Mouse (Mus musculus) lung, embryonic 16.5 days (tissue): Measurements from ENCODE around the gene Csf2rb2. TPM values are rescaled to one million over a fixed set of nuclear protein-coding genes. Genes with fewer than 3 reads are reported as not detected.

Source experiments
- ATAC-seq: fragments of 200-750 bp; cut with Nextera tagmentation; 2 replicates; pipeline ENCODE4 v1.8.0; 2017; ENCODE audit warnings: low read depth, mild to moderate bottlenecking, moderate library complexity
- H3K27ac ChIP-seq: fragments of 300-500 bp; sonication (generic); 2 replicates; pipeline ENCODE4 v1.5.1; 2014; ENCODE audit warnings: mild to moderate bottlenecking, control low read depth, low read length
- H3K27me3 ChIP-seq: fragments of 300-500 bp; sonication (generic); 2 replicates; pipeline ENCODE4 v1.6.1; 2014; ENCODE audit warnings: low read depth, low read length, mixed read lengths; ENCODE audit not compliant: control insufficient read depth, insufficient read depth
- H3K36me3 ChIP-seq: fragments of 300-500 bp; sonication (generic); 2 replicates; pipeline ENCODE4 v1.6.1; 2014; ENCODE audit warnings: low read length; ENCODE audit not compliant: control insufficient read depth, insufficient read depth
- H3K4me1 ChIP-seq: fragments of 300-500 bp; sonication (generic); replicated peaks from 2 replicates; pipeline ENCODE4 v1.6.1; 2014; ENCODE audit warnings: low read length, mixed read lengths; ENCODE audit not compliant: control insufficient read depth, insufficient read depth
- H3K4me2 ChIP-seq: fragments of 300-500 bp; sonication (generic); 2 replicates; pipeline ENCODE4 v1.6.1; 2014; ENCODE audit warnings: low read depth, low read length, control low read depth
- H3K4me3 ChIP-seq: fragments of 300-500 bp; sonication (generic); 2 replicates; pipeline ENCODE4 v1.5.1; 2014; ENCODE audit warnings: mild to moderate bottlenecking, low read length, control low read depth
- H3K9ac ChIP-seq: fragments of 300-500 bp; sonication (generic); 2 replicates; pipeline ENCODE4 v1.6.1; 2014; ENCODE audit warnings: low read length, control low read depth
- H3K9me3 ChIP-seq: fragments of 300-500 bp; sonication (generic); 2 replicates; pipeline ENCODE4 v1.6.1; 2016; ENCODE audit warnings: low read length; ENCODE audit not compliant: control insufficient read depth
- WGBS: fragments of 180-500 bp; shearing (Covaris S2); extraction: QIAGEN DNeasy Blood & Tissue Kit; methylation state at CpG from one replicate; pipeline ENCODE4 v1.1.7; 2014; 5-methylcytosine and 5-hydroxymethylcytosine counted together
- polyA plus RNA-seq: library from polyadenylated mRNA; unstranded; fragments of >200 nt; fragmentation: Nextera tagmentation; extraction: Ambion mirVana; gene quantifications from 2 replicates; pipeline ENCODE4 v1.2.1, GENCODE M21; 2015

Gene Csf2rb2
- polyA plus RNA-seq, 1 experiment from 2014 or later, result 0.48 TPM

GRCm38 (mm10) chr15:78246143-78247116 is 59.1 kb downstream of the Csf2rb2 start:
- Histone ChIP-seq H3K4me2 (no peak overlapping the region), H3K27ac (no peak overlapping the region), H3K27me3 (no peaks in the 10 kb centered on the region), H3K4me1 (peaks cover 5% of the 10 kb centered on the region; the same call in 1 of the 2 replicates), H3K4me3 (no peak overlapping the region), H3K9ac (no peak overlapping the region), H3K9me3 (no peaks in the 10 kb centered on the region), H3K36me3 (no peaks in the 10 kb centered on the region)
- ATAC-seq, result peak; percentile 65
- WGBS, result 54% methylated on average over 18 of the region's 18 CpGs

- no peak for ATAC-seq
- no peak within 1 kb of the TSS for H3K9ac ChIP-seq
- no peak within 1 kb of the TSS for H3K4me3 ChIP-seq
- H3K4me2 ChIP-seq, result no peak within 1 kb of the TSS
- no peaks in the 10 kb centered on the region for H3K27me3 ChIP-seq
- no peak within 1 kb of the TSS for H3K27ac ChIP-seq
- peaks cover 5% of the 10 kb centered on the region; the same call in 1 of the 2 replicates for H3K4me1 ChIP-seq
- WGBS, result 59% methylated on average over 7 of the region's 7 CpGs
- no peaks in the 10 kb centered on the region for H3K36me3 ChIP-seq
- H3K9me3 ChIP-seq, result no peaks in the 10 kb centered on the region
These were observed 60.6 kb downstream of the Csf2rb2 start, which contains the start of gene Ncf4 for GRCm38 (mm10) chr15:78244695-78245492. Ncf4 (plus strand) TSS chr15:78244801.

- H3K27me3 ChIP-seq, result no peaks in the 10 kb centered on the region
- WGBS, result 47% methylated on average over 6 of the region's 6 CpGs
- no peaks in the 10 kb centered on the region for H3K36me3 ChIP-seq
- no peak overlapping the region for H3K4me3 ChIP-seq
- H3K27ac ChIP-seq, result no peak overlapping the region
- H3K9me3 ChIP-seq, result no peaks in the 10 kb centered on the region
- H3K9ac ChIP-seq, result no peak overlapping the region
- peak; percentile 27; the same call in 1 of the 2 replicates for ATAC-seq
- H3K4me2 ChIP-seq, result no peak overlapping the region
- H3K4me1 ChIP-seq, result peaks cover 5% of the 10 kb centered on the region; the same call in 1 of the 2 replicates
These were observed 61.7 kb downstream of the Csf2rb2 start for GRCm38 (mm10) chr15:78243774-78244173.

GRCm38 (mm10) chr15:78243061-78243460 is 62.5 kb downstream of the Csf2rb2 start:
- H3K36me3 ChIP-seq, result no peaks in the 10 kb centered on the region
- H3K9ac ChIP-seq, result no peak overlapping the region
- H3K27ac ChIP-seq, result no peak overlapping the region
- WGBS, result 69% methylated on average over 8 of the region's 8 CpGs
- H3K9me3 ChIP-seq, result no peaks in the 10 kb centered on the region
- ATAC-seq, result no peak
- H3K4me1 ChIP-seq, result peaks cover 5% of the 10 kb centered on the region; the same call in 1 of the 2 replicates
- no peak overlapping the region for H3K4me2 ChIP-seq
- no peaks in the 10 kb centered on the region for H3K27me3 ChIP-seq
- no peak overlapping the region for H3K4me3 ChIP-seq

- Histone ChIP-seq H3K4me1 (peaks cover 5% of the 10 kb centered on the region; the same call in 1 of the 2 replicates), H3K27ac (no peak overlapping the region), H3K27me3 (no peaks in the 10 kb centered on the region), H3K36me3 (no peaks in the 10 kb centered on the region), H3K9ac (no peak overlapping the region), H3K4me2 (no peak overlapping the region), H3K9me3 (no peaks in the 10 kb centered on the region), H3K4me3 (no peak overlapping the region)
- WGBS, result 35% methylated on average over 11 of the region's 11 CpGs
- ATAC-seq, result no peak
These were observed 64.2 kb downstream of the Csf2rb2 start for GRCm38 (mm10) chr15:78241335-78241734.

GRCm38 (mm10) chr15:78239956-78240617 is 65.4 kb downstream of the Csf2rb2 start:
- no peak overlapping the region for H3K4me2 ChIP-seq
- no peak overlapping the region for H3K4me3 ChIP-seq
- H3K9me3 ChIP-seq, result no peaks in the 10 kb centered on the region
- H3K9ac ChIP-seq, result no peak overlapping the region
- peaks cover 5% of the 10 kb centered on the region; the same call in 1 of the 2 replicates for H3K4me1 ChIP-seq
- H3K36me3 ChIP-seq, result no peaks in the 10 kb centered on the region
- WGBS, result 49% methylated on average over 14 of the region's 14 CpGs
- no peaks in the 10 kb centered on the region for H3K27me3 ChIP-seq
- no peak overlapping the region for H3K27ac ChIP-seq
- no peak for ATAC-seq

- no peaks in the 10 kb centered on the region for H3K9me3 ChIP-seq
- no peak overlapping the region for H3K9ac ChIP-seq
- H3K4me3 ChIP-seq, result no peak overlapping the region
- H3K4me2 ChIP-seq, result no peak overlapping the region
- H3K27me3 ChIP-seq, result no peaks in the 10 kb centered on the region
- peaks cover 5% of the 10 kb centered on the region; the same call in 1 of the 2 replicates for H3K4me1 ChIP-seq
- no peak overlapping the region for H3K27ac ChIP-seq
- 14% methylated on average over 10 of the region's 10 CpGs for WGBS
- no peaks in the 10 kb centered on the region for H3K36me3 ChIP-seq
- no peak for ATAC-seq
These were observed 66.1 kb downstream of the Csf2rb2 start for GRCm38 (mm10) chr15:78239453-78239852.

GRCm38 (mm10) chr15:78234823-78235509 is 70.6 kb downstream of the Csf2rb2 start:
- Histone ChIP-seq H3K4me1 (peaks cover 4% of the 10 kb centered on the region; the same call in 1 of the 2 replicates), H3K9me3 (no peaks in the 10 kb centered on the region), H3K36me3 (no peaks in the 10 kb centered on the region), H3K27ac (no peak overlapping the region), H3K9ac (no peak overlapping the region), H3K27me3 (no peaks in the 10 kb centered on the region), H3K4me3 (no peak overlapping the region), H3K4me2 (no peak overlapping the region)
- ATAC-seq, result no peak
- 69% methylated on average over 5 of the region's 5 CpGs for WGBS
